Mouse (Mus musculus): ENCODE results near the gene Gabrp.

Gabrp gene

DNA sequence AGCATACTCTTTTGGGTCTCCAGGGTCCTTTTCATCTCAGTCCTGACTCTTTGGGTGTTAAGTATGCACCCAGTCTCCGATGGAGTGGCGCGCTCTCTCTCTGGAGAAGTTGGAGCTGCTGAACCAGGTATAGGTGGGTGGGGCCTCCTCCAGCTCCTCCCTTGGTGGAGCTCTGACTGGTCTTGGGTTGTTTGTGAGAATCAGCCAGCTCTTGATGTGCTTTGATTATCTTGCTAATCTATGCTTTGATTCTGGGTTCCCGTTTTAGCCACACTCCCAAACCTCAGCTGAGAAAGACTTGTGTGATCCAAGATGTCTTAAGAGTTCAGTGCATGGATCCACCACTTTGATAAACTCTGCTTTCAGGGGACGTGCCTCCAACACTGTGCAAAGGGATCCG, at the start of gene Gabrp:
Gene Gabrp, minus strand, starts transcription at position 101 of the 400 bp plus-strand sequence.
- DNase-seq (ENCODE audit: low read depth, low spot score) = peak; percentile 40

DNA sequence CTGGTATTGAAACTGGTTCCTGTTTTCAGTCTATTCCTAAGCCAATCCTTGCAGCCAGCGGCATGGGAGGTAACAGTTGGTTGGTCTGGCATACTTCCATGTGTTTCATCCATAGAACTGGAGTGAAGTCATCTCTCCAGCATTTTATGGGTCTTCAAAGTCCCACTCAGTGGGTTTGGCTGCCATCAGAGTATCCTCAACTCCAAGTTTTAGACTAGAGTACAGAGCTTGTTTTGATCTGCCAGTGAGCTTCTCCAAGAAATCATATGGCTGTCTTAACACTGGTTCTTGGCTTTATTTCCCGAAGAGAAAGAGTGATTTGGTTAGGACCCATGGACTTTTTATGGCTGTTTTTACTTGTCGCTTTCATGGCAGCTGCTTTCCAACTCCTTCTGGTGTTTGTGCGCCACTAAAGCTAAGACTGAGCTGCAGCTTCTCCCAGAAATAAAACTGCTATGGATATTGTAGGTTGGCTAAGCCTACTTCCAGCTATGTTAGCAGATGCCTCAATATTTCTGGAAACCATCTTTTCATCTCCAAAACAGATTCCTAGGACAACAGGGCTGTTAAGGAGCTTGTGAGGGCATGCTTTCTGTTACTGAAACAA, 48.5 kb upstream of the Gabrp start:
- DNase-seq (ENCODE audit: low read depth, low spot score) = no peak

DNA sequence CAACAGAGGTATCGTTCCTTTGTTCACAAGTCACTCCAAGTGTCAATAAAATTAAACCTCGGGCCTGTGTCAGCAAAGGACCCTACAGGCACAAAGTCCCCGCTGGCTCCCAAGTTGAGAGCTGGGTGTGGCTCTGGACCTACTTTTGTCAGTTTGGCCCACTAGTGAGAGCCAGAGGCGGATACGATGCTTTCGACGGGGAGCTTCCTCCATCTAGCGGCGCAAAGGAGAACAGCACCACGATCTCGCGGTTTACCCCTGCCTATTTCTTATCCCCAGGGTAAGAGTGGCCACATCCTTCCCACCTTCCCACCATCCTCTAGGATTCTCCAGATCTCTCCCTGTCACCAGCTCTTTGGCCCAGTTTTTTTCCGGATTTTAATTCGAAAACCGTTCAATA, 35.5 kb upstream of the Gabrp start:
- DNase-seq (ENCODE audit: low read depth, low spot score) = peak; percentile 67

DNA sequence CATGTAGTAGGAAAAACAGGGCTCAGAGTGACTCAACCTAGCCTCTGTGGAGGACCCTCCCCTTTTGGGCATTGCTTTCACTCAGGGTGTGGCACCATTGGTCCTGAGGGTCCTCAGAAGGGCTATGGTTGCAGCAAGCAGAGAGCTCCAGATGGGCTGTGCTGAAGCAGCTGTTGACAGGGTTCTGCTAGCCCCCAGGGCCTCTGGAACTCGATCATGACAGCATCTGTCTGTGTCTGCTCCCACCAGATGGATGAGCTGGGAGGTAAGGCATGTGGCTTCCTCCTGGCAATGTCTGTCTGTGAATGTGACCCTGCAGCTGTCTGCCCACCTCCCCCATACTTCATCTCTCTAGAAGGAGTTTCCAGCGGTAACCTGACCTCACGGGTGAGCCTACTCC, 29.0 kb upstream of the Gabrp start:
- no peak for DNase-seq (ENCODE audit: low read depth, low spot score)

DNA sequence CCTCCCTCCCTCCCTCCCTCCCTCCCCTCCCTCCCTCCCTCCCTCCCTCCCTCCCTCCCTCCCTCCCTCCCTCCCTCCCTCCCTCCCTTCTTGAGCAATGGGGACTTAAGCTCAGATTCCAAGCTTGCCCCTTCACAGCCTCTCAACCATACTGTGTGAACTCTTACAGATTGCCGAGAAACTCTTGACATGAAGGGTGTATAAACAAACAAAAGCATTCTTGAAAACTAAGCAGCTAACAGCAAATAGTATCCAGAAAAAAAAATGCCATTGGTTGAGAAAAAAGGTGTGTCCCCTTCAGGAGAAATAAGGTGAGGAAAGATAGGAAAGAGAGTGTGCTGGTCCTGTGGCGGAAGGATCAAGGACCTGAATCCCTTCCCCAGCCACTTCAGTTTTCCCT, 24.4 kb upstream of the Gabrp start:
- DNase-seq (ENCODE audit: low read depth, low spot score) = no peak

DNA sequence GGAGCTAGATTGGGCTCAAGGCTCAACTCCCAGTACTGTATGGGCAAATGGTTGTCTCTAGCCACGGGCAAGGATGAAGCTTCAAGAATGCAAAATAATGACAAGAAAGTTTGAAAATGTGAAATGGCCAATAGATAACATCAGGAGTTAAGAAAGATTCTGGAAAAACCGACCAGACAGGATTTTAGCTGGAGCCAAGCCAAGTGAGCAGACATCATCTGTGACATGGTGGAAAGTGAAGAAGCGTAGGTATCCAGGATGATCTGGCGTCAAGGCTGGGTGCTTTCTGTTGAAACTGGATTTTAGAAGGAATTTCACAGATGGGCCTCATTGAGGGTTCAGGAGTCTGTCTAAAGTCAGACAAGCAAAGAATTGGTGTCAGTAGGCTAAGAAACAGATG, 20.2 kb upstream of the Gabrp start, which contains the start of gene D130052B06Rik:
Gene D130052B06Rik, plus strand, starts transcription at position 317 of the 400 bp plus-strand sequence.
- no peak for DNase-seq (ENCODE audit: low read depth, low spot score)

DNA sequence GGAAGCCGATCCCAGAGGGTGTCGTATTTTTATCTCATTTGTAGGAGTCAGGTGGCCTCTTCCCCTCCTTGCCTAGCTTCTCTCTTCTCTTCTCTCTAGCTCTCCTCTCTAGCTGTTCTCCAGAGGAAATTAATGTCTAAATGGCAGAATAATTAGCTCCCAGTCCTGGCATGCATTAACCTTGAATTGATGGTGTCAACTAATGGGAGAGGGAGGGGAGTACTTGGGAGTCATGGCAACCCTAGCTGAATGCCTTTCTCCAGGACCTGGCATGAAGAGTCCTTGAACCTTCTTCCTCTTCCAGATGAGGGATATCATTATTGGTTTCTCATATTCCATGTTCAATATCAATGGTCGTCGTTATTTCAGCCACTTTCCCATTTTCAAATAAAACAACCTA, 17.9 kb upstream of the Gabrp start:
- DNase-seq (ENCODE audit: low read depth, low spot score) = no peak

DNA sequence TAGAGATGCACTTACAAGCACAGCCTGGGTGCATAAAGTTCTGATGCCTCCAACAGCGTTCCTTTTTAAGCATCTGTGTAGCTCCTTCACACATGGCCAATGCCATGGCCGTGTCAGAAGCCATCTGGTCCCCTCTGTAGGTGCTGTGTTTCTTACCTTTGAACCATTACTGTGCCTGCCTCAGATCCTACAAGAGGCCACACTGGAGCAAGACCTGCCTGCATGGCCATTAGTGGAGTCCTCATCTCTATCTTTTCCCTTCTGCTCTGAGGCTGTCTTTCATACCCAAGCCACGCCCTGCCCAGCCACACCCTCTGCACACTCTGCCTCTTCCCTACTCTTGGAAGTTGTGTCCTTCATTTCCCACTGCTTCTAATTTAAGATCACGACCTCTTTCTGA, 14.1 kb upstream of the Gabrp start:
- DNase-seq (ENCODE audit: low read depth, low spot score) = no peak

DNA sequence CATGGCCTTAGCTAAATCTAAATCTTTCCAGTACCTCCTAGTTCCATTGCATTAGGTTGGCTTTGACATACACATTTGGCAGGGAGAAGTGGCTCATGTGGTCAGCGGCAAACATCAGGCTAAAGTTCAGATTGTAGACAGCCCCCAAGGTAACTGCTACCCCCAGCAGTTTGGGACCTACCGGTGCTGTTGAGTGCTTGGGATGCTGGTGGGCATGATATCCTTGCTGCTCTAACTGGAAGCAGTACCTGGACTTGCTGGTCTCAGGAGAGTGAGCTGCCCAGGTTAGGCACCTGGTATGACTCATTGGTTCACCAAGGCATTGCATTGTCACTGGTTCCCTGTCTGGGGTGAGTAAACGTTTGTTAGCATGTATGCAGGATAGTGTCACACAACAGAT, 12.0 kb upstream of the Gabrp start:
- no peak for DNase-seq (ENCODE audit: low read depth, low spot score)

DNA sequence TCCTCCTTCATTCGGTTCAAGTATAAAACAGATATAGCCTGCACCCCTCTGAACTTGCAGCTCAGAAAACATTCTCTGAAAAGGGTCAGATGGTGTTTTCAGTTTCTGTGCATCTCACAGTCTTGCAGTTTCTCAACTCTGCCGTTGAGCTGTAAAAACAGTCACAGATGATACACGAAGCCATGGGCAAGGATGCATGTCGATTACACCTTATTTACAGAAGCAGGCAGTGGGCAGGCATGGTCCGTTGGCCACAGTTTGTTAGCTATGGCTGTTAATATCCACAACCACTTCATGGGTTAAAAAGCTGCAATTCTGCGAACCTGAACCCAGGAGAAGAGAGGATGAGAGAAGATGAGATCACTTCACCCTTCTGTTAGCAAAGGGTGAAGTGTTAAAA, 7.9 kb upstream of the Gabrp start:
- no peak for DNase-seq (ENCODE audit: low read depth, low spot score)

DNA sequence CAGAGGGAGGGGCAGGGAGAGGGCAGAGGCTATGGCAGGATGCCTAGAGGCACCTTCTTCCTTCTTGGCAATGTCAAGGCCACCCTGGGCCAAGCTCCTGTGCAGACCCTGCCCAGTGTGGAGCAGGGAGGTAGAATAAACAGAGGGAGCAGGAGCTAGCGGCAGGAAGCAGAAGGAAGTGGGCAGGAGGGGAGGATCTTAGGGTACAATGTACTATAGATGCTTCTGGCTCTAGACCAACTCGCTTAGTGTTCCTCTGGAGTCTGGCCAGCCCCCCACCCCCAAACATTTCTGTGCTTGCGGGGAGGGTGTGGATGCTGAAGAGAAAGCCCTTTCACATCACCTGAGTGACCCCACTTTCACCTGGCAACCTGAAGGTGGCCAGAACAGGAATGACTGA, 862 bp upstream of the Gabrp start:
- no peak for DNase-seq (ENCODE audit: low read depth, low spot score)

DNA sequence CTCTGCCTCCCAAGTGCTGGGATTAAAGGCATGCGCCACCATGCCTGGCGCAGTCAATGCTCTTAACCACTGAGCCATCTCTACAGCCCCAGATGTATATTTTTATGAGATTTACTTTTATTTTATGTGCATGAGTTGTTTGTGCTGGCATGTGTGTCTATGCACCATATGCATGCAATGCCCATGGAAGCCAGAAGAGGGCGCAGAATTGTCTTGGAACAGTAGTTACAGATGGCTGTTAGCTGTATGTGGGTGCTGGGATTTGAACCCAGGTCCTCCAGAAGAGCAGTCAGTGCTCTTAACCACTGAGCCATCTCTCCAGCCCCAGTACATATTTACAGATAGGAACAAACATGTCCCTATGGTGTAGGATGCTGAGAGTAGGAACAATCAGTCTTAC, 3.8 kb downstream of the Gabrp start:
- peak; percentile 59 for DNase-seq (ENCODE audit: low read depth, low spot score)

DNA sequence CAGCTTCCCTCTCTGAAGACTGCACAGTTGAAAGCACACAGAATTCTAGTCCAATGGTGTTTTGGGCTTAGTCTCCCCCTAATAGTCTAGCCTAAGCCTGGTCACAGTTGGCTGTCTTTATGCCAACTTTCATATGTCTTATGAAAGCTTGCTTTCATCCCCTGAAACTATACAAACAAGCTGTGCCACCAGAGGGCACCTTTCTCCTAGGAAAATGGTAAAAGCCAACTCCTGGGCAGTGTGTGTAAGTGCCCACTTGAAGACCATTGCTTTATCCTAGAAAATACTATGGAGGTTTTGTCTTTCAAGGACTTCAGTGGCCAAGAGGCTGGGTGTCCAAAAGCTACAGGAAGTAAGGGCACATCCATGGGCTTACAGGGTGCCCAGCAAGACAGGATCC, 8.3 kb downstream of the Gabrp start:
- DNase-seq (ENCODE audit: low read depth, low spot score) = no peak

DNA sequence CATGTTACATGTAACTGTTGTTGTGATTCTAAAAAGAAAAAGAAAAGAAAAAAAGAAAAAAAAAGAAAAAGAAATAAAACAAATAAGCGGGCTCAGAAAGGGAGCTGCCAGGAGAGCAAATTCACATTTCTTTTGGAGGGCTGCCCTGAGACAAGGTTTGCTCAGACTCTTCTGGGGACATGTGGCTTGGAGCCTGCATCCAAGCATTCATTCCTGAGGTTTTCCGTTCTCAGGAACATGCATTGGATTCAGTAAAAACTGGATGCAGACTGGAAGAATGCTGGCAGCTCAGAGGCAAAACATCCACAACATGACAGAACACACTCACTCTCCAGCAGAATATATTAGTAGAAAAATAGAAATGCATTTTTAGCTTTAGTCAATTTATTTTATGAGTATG, 14.8 kb downstream of the Gabrp start:
- no peak for DNase-seq (ENCODE audit: low read depth, low spot score)

DNA sequence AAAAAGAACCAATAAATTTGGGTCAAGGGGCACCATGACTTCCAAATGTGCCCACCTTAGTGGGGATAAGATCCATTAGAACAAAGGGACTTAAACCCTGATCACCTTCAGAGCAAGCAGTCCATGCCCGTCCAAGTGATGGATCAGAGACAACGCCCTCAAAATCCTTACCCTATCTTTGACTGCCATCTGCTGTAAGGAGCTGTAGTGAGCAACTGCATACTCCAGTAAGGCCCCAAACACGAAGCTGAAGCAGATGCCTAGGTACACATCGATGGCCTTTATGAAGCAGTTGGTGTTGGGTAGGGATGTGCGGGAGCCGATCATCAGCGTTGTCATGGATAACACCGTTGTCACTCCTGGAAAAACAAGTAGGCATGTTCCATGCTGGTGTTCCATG, 24.6 kb downstream of the Gabrp start:
- no peak for DNase-seq (ENCODE audit: low read depth, low spot score)

DNA sequence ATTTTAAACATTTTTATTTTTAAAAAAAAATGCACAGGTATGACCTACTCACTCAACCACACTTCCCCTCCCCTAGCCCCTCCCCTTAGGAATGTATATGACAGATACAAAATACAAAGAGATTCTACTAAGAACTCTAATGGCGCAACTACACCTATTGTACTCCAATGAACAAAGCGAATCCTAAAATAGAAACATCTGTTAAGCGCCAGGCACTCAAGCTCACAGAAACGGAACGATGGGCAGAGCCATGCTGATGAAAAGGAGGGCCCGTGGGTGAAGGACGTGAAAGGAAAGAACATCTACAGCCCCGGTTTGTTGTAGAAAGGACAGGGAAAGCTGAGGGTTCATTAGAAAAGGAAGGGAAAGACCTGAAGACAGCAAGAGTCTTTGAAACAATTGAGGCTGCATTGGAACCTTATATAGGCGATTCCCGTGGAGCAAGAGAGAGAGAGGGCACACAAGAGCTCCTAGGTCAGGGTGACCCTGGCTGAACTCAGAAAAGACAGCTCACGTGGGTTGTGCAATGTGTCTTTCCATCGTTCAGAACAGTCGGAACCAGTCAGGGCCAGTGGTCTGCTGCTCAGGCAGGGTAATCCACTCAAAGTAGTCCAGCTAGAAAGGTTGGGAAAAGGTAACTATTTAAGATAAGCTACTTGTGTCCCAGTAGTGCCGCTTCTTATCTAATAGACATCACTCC, 27.7 kb downstream of the Gabrp start:
- no peak for DNase-seq (ENCODE audit: low read depth, low spot score)

DNA sequence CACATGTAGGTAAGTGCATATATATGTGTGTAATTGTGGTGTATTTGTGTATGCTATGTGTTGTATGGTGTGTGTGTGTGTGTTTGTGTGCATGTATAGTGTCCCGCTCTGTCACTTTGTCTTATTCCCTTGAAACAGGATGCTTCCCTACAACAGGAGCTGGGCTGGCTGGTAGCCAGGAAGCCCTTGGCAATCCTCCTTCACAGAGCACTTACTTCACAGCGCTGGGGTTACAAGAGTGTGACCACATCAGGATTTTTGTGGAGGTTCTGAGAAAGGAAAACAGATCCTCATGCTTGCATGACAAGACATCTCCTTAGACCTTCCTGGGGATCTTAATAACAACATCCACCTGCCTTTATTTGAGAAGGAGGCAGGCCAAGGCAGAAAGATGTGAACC, 31.4 kb downstream of the Gabrp start:
- no peak for DNase-seq (ENCODE audit: low read depth, low spot score)

DNA sequence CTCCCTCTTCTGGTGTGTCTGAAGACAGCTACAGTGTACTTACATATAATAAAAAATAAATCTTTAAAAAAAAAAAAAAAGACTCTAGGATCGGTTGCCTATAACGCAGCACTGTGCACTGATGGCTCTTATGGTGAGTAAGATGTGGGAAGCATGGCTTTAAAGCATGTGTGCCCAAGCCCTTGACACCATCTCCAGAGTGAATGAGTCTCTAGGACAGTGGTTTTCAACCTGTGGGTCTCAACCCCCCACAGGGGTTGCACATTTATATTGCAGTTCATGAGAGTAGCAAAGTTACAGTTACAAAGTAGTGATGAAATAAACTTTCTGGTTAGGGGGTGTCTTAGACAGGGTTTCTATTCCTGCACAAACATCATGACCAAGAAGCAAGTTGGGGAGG, 33.8 kb downstream of the Gabrp start:
- no peak for DNase-seq (ENCODE audit: low read depth, low spot score)

DNA sequence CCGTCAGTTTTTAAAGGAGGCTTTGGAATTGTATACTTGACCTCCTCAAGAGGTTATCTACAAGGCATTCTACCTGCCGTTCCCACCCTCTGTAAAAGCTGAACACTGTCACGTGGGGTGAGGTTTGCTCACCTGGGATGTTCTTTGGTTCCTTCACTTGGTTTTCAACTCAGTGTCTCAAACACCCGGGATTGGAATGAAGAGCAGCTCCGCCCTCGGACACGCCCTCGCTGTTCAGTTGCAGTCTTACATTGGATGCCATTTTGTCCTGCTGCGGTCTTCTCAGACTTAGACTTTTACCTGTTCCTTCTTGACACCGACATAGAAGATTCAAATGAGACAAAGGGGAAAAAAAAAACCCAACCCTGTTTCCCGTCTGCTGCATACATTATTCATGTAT, 34.6 kb downstream of the Gabrp start:
- DNase-seq (ENCODE audit: low read depth, low spot score) = peak; percentile 84

DNA sequence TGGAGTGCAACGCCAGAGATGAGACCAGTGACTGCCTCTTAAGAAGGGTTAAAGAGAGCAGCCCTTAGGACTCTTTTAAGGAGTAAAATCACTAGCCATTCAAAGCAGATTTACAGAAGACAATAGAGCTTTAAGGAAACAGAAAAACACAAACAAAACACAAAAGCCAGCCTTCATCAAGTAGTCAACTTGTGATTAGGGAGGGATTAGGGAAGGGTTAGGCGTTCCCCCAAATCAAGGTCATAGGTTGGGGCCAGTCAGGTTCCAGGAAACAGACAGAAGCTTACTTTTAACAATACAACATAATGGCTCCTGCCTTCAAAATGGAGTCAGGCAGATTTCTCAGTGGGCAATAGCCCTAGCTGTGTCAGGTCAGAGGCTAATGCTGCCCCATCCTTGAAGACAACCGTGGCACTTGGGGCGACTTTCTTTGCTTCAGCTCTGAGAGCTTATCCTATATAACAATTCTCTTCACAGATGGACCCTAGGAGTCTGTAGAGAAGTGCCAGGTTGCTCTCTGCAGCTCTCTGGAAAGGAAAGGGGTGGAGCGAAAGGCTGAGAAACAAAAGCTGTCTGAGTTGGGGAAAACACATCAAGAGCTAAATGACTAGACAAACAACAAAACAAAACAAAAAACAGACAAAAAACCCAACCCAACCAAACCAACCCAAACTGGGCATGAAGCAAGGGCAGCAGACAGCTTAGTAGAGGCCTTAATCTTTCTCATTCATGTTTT, 41.2 kb downstream of the Gabrp start:
- peak; percentile 94 for DNase-seq (ENCODE audit: low read depth, low spot score)

DNA sequence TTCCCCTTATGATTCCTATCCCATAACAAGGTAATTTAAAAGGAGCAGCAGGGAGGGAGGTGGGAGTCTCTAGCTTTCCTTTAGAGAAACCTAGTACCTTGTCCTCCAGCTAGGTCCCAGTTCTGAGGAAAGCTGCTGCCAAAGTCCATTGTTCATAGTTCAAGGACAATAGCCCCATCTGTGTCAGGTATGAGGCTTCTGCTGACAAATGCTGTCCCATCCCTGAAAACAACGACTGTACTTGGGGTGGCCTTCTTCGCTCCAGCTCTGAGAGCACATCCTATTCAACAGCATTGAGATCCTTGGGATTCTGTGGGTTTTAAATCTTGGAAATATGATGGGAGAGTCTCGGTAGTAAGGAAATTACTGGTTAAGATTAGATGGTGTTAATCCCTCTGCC, 42.1 kb downstream of the Gabrp start:
- no peak for DNase-seq (ENCODE audit: low read depth, low spot score)

DNA sequence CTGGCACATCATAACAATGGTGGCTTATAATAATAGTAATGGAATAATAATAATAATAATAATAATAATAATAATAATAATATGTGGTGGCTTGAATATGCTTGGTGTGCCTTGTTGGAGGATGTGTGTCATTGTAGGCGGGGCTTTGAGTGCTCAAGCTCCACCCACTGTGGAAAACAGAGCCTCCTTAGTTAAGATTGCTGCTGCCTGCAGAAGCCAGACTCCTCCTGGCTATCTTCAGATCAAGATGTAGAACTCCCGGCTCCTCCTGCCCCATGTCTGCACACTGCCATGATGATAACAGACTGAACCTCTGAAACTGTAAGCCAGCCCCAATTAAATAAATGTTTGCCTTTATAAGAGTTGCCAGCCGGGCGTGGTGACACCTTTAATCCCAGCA, 44.2 kb downstream of the Gabrp start:
- no peak for DNase-seq (ENCODE audit: low read depth, low spot score)

DNA sequence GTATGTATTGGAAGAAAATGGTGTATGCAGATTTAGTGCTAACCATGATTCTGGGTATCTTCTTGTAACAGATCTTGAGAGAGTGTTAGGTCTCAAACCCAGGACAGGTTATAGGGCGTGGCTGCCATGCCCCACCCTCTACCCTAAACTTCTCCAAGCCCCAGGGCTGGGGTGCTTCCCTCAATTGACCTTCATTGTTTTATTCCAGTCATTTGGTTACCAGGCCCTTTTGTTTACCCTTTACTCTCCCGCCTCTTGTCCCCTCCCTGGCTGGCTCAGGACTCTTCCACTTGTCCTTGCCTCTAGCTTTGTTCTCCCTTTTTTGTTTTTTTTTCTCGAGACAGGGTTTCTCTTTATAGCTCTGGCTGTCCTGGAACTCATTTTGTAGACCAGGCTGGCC, 45.2 kb downstream of the Gabrp start:
- DNase-seq (ENCODE audit: low read depth, low spot score) = no peak

Measured in WW6 (cell line).